Mouse (Mus musculus) thymus, adult 2 months (tissue): Measurements from ENCODE around the gene Tlr13.

ENCODE experiments used
- CTCF ChIP-seq: fragments of 200-500 bp; IDR thresholded peaks from 2 replicates; pipeline ENCODE4 v1.5.1; 2012; ENCODE audit warnings: mild to moderate bottlenecking, control low read depth, low read length, moderate library complexity, borderline replicate concordance; ENCODE audit not compliant: control insufficient read depth, poor library complexity, insufficient read depth; ENCODE audit errors: extremely low read depth
- POLR2A ChIP-seq: fragments of 200-500 bp; IDR thresholded peaks from 2 replicates; pipeline ENCODE4 v1.6.1; 2012; ENCODE audit warnings: mild to moderate bottlenecking, low read length, control low read depth, moderate library complexity; ENCODE audit not compliant: control insufficient read depth, poor library complexity, insufficient read depth; ENCODE audit errors: extremely low read depth

DNA sequence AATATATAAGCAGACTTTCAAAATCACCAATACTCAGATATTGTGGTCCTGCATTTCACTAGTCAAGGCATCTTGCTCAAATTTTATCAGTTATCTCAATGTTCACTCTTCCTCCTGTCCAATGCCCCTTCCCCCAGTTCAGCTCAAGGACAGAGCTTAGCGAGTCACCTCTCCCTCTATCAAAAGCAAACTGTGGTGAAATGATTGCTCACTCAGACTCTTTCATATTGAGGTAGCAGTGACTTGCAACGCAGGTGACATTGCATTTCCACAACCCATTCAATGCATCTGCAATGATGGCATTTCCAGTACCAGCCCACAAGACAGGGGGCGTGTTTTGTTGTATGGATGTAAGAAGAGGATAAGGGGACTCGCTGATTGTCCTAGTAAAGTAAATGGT is 12.9 kb downstream of the Tlr13 start:
- no peak for TF ChIP-seq POLR2A
- TF ChIP-seq CTCF, result no peak
